Mouse (Mus musculus): Measurements from ENCODE around the gene Drc3. TPM values are rescaled to one million over a fixed set of nuclear protein-coding genes. Genes with fewer than 3 reads are reported as not detected.

Drc3 gene
- 0.08 TPM in 1 of 2 replicates, not detected in the other for polyA plus RNA-seq (2012)

GRCm38 (mm10) chr11:60352559-60353411, at the start of gene Drc3, which contains the start of gene Tom1l2:
Gene Drc3, plus strand, starts transcription at chr11:60353329.
Gene Tom1l2, minus strand, starts transcription at chr11:60352905.

GRCm38 (mm10) chr11:60416963-60417716, 64.0 kb downstream of the Drc3 start, which contains the start of gene Gid4:
Gene Gid4, plus strand, starts transcription at chr11:60417145.

GRCm38 (mm10) chr11:60417717-60418472, 64.8 kb downstream of the Drc3 start, which contains the start of gene Atpaf2:
Gene Atpaf2, minus strand, starts transcription at chr11:60418457.

Other genes with a start within 250 kb of the Drc3 start
- 90.5 and 117 TPM in 2 replicates for gene Rai1, start 248.3 kb upstream of the Drc3 start, polyA plus RNA-seq (2012)
- 203 and 224 TPM in 2 replicates for gene Srebf1, start 130.7 kb upstream of the Drc3 start, polyA plus RNA-seq (2012)
- gene Tom1l2, start 424 bp upstream of the Drc3 start, polyA plus RNA-seq (2012), result 12.9 and 17.8 TPM in 2 replicates
- gene Gid4, start 63.8 kb downstream of the Drc3 start, polyA plus RNA-seq (2012), result 14.3 and 14.7 TPM in 2 replicates
- 59.6 and 67.7 TPM in 2 replicates for gene Atpaf2, start 65.1 kb downstream of the Drc3 start, polyA plus RNA-seq (2012)
- 44.6 and 49.2 TPM in 2 replicates for gene Drg2, start 101.3 kb downstream of the Drc3 start, polyA plus RNA-seq (2012)
- 0.04 and 0.05 TPM in 2 replicates for gene Myo15, start 116.0 kb downstream of the Drc3 start, polyA plus RNA-seq (2012)
- 31.7 and 38.0 TPM in 2 replicates for gene Alkbh5, start 183.1 kb downstream of the Drc3 start, polyA plus RNA-seq (2012)

All from megakaryocyte-erythroid progenitor cell, adult 5 weeks (primary cell).